Mouse (Mus musculus) lung, embryonic 14.5 days (tissue): ENCODE data around the gene Ces1g. TPM values are rescaled to one million over a fixed set of nuclear protein-coding genes. Genes with fewer than 3 reads are reported as not detected.

ENCODE experiments used
- ATAC-seq: fragments of 200-750 bp; cut with Nextera tagmentation; 2 replicates; pipeline ENCODE4 v1.8.0; 2017; ENCODE audit warnings: mild to moderate bottlenecking, moderate TSS enrichment, moderate library complexity; ENCODE audit not compliant: insufficient read depth
- DNase-seq: peaks from one replicate; pipeline ENCODE4 v3.0.0-alpha.2; 2015
- H3K27ac ChIP-seq: fragments of 300-500 bp; sonication (generic); 2 replicates; pipeline ENCODE4 v1.5.1; 2014; ENCODE audit warnings: low read depth, mild to moderate bottlenecking, moderate library complexity
- H3K27me3 ChIP-seq: fragments of 300-500 bp; sonication (generic); 2 replicates; pipeline ENCODE4 v1.6.1; 2014; ENCODE audit warnings: low read length, control low read depth; ENCODE audit not compliant: insufficient read depth
- H3K36me3 ChIP-seq: fragments of 300-500 bp; sonication (generic); 2 replicates; pipeline ENCODE4 v1.6.1; 2014; ENCODE audit warnings: control low read depth; ENCODE audit not compliant: insufficient read depth
- H3K4me1 ChIP-seq: fragments of 300-500 bp; sonication (generic); 2 replicates; pipeline ENCODE4 v1.6.1; 2014; ENCODE audit warnings: antibody characterized with exemption, control low read depth; ENCODE audit not compliant: insufficient read depth
- H3K4me2 ChIP-seq: fragments of 300-500 bp; sonication (generic); 2 replicates; pipeline ENCODE4 v1.6.1; 2014; ENCODE audit warnings: mild to moderate bottlenecking
- H3K4me3 ChIP-seq: fragments of 300-500 bp; sonication (generic); 2 replicates; pipeline ENCODE4 v1.5.1; 2014; ENCODE audit warnings: low read depth, low read length
- H3K9ac ChIP-seq: fragments of 300-500 bp; sonication (generic); 2 replicates; pipeline ENCODE4 v1.6.1; 2014
- H3K9me3 ChIP-seq: fragments of 300-500 bp; sonication (generic); 2 replicates; pipeline ENCODE4 v1.6.1; 2016; ENCODE audit warnings: low read depth, low read length, control low read depth
- CTCF ChIP-seq: IDR thresholded peaks from 2 replicates; pipeline ENCODE4 v1.5.1; 2016; ENCODE audit warnings: antibody characterized with exemption, low read depth
- WGBS: fragments of 180-500 bp; shearing (Covaris S2); extraction: QIAGEN DNeasy Blood & Tissue Kit; methylation state at CpG from one replicate; pipeline ENCODE4 v1.1.7; 2014; 5-methylcytosine and 5-hydroxymethylcytosine counted together
- polyA plus RNA-seq: library from polyadenylated mRNA; unstranded; fragments of >200 nt; fragmentation: Nextera tagmentation; extraction: Ambion mirVana; gene quantifications from 2 replicates; pipeline ENCODE4 v1.2.1, GENCODE M21; 2014

Ces1g gene
- 0.46 and 0.55 TPM in 2 replicates for polyA plus RNA-seq

DNA sequence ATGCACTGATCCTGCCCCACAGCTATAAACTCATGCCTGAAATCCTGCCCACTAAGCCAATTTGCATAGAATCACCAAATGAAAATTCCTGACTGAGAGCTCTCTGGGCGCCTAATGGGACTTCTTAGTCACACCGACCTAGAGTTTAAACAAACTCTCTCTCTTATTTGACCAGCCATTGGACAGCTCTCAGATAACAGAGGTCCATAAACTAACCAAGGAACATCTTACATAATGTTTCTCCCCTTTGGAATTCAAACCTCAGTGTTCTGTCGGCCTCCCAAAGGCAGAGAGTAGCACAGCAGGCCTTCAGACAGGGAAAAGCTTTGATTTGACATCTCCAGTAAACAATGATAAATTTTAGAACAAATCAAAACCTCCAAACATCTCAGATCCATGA, at the start of gene Ces1g:
TSS of gene Ces1g (minus strand) at position 102 of the 400 bp plus-strand sequence.
- no peak for ATAC-seq
- H3K27ac ChIP-seq = no peak within 1 kb of the TSS
- H3K36me3 ChIP-seq = no peaks in the 10 kb centered on the region
- no peaks in the 10 kb centered on the region for H3K4me1 ChIP-seq
- 20% methylated on average over 3 of the region's 3 CpGs for WGBS
- H3K9ac ChIP-seq = no peak within 1 kb of the TSS
- H3K4me3 ChIP-seq = no peak within 1 kb of the TSS
- H3K9me3 ChIP-seq = no peaks in the 10 kb centered on the region
- H3K27me3 ChIP-seq = no peaks in the 10 kb centered on the region
- no peak for TF ChIP-seq CTCF
- no peak within 1 kb of the TSS for H3K4me2 ChIP-seq
- DNase-seq = peak; percentile 14

DNA sequence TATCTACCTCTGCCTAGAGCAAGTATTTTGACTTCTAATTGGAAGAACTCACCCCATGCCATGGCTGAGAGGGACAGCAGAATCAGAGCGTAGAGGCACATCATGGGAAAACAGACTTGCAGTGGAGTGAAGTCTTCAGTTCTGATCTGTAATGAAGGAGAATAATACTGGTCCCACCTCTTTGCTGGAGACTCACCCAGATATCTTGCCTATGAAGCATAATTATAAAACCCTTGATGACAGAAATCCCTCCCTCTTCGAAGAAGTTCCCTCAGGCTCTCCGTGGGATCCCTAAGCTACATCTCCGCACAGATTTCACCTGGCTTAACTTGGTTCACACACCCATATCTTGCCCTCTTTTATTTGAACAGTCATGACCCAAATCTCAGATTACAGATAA, 42.5 kb upstream of the Ces1g start, which contains the start of gene Ces1h:
TSS of gene Ces1h (minus strand) at position 101 of the 400 bp plus-strand sequence.
- Histone ChIP-seq H3K4me3 (no peak within 1 kb of the TSS), H3K9ac (no peak within 1 kb of the TSS), H3K9me3 (no peaks in the 10 kb centered on the region), H3K4me2 (no peak within 1 kb of the TSS), H3K4me1 (no peaks in the 10 kb centered on the region), H3K36me3 (no peaks in the 10 kb centered on the region), H3K27me3 (no peaks in the 10 kb centered on the region), H3K27ac (no peak within 1 kb of the TSS)
- TF ChIP-seq CTCF = no peak
- DNase-seq (no peak), ATAC-seq (no peak)
- WGBS = 79% methylated on average over 4 of the region's 4 CpGs

DNA sequence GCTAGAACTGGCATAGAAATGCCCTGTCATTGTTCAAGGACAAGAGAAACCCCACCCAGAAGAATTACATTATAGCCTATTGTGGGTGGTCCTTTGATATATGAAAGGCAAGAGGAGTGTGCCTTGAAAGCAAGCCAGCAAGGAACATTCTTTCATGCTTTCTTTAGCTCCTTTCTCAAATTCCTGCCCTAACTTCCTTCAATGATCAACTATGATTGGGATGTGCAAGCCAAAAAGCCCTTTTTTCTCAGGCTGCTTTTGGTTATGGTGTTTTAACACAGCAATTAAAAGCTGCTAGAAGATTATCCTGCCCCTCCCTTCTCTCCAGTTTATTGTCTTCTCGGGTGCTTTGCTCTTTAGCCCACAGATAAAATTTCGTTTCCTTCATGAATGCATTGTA, 32.4 kb upstream of the Ces1g start:
- Histone ChIP-seq H3K4me1 (no peaks in the 10 kb centered on the region), H3K9ac (no peak overlapping the region), H3K4me3 (no peak overlapping the region), H3K27ac (no peak overlapping the region), H3K27me3 (no peaks in the 10 kb centered on the region), H3K36me3 (no peaks in the 10 kb centered on the region), H3K9me3 (no peaks in the 10 kb centered on the region), H3K4me2 (no peak overlapping the region)
- DNase-seq (peak; percentile 11), ATAC-seq (no peak)
- 50% methylated on average over 2 of the region's 2 CpGs for whole genome bisulfite sequencing
- no peak for TF ChIP-seq CTCF

DNA sequence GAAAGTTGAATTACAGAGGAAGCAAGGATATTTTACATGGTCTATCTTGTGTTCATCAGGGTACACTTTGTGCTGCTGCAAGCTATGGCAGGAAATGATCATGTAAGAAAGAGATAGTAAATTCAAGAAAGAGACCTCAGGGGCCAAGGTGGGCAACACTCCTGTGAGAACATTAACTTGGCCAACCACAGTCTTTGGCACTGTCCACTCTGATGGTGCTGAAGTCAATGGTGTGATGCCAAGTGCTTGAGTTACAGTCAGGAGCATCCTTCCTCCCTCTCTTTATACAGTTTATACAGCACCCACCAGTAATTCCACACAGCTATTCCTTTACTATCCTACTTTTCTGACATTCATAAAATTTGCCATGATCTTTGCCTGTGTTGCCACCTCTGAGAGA, 23.0 kb upstream of the Ces1g start:
- peak; percentile 69 for DNase-seq
- no peak overlapping the region for H3K9ac ChIP-seq

DNA sequence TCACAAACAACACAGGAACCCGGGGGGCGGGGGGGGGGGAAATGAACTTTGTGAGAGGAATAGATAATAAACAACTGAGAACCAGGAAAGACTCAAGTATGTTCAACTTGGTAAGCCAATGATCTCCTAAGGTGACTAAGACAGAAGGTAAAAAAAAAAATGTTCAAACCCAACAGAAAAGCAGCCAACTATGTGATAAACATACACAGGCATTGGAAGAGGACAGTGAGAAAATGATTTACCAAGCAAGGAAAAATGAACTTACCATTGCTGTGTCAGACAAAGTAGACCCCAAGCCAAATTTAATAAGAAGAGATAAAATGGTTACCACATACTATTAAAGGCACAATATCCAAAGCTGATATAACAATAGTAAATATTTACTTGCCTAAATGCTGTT, 2.4 kb upstream of the Ces1g start:
- Histone ChIP-seq H3K4me1 (no peaks in the 10 kb centered on the region), H3K27me3 (no peaks in the 10 kb centered on the region), H3K27ac (no peak overlapping the region), H3K36me3 (no peaks in the 10 kb centered on the region), H3K4me3 (no peak overlapping the region), H3K9me3 (no peaks in the 10 kb centered on the region), H3K9ac (no peak overlapping the region), H3K4me2 (no peak overlapping the region)
- DNase-seq = no peak
- ATAC-seq = no peak
- 73% methylated on average over 2 of the region's 2 CpGs for WGBS
- TF ChIP-seq CTCF = no peak

More for the DNA sequence above, 23.0 kb upstream of the Ces1g start:
- no peaks in the 10 kb centered on the region for H3K27me3 ChIP-seq
- H3K4me1 ChIP-seq = no peaks in the 10 kb centered on the region
- no peak overlapping the region for H3K4me2 ChIP-seq
- no peak overlapping the region for H3K27ac ChIP-seq
- no peak for TF ChIP-seq CTCF
- no peak for ATAC-seq
- H3K36me3 ChIP-seq = no peaks in the 10 kb centered on the region
- H3K4me3 ChIP-seq = no peak overlapping the region
- H3K9me3 ChIP-seq = no peaks in the 10 kb centered on the region

DNA sequence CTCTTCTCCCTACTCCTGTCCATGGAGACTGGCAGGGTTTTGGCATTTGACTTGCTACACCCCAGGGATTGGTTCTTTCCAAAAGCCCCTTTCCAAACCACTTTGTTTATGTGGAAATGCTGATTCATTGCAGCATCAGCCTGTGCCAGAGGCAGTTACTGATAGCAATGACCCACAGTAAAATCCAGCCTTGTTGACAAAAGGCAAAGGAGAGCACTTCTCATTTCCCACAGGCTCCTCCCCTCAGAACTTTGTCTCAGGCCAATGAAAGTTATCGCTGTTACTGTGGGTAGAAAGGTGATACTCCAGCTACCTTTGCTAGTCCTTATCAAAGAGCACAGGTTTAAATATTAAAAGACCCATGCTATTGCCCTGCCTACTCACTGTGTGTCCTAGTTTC, 4.4 kb downstream of the Ces1g start:
- H3K27me3 ChIP-seq = no peaks in the 10 kb centered on the region
- ATAC-seq = no peak; the same call in 1 of the 2 replicates

DNA sequence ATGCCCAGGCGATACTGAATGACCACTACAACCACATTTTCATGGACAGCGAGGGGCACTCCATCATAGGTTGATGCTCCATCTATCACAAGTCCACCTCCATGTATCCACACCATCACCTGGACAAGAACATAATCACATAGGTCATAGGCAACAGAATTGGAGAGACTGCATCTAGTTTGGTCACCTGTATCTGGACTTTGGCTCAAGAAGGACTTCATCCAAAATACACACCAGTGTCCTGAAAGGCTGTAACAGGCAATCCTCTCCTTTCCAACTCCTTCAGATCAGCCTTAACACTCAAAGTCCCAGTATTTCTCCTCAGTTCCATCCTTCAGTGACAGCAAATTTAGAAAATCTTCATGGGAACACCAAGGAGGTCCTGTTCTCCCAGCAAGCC, 6.0 kb downstream of the Ces1g start:
- H3K36me3 ChIP-seq = no peaks in the 10 kb centered on the region
- no peak for TF ChIP-seq CTCF

More for the DNA sequence above, 4.4 kb downstream of the Ces1g start:
- H3K4me3 ChIP-seq = no peak overlapping the region
- 51% methylated on average over 1 of the region's 1 CpGs for WGBS
- H3K4me2 ChIP-seq = no peak overlapping the region
- TF ChIP-seq CTCF = no peak
- no peaks in the 10 kb centered on the region for H3K4me1 ChIP-seq
- no peak overlapping the region; the same call in 1 of the 2 replicates for H3K27ac ChIP-seq
- H3K9ac ChIP-seq = no peak overlapping the region
- DNase-seq = peak; percentile 12
- no peaks in the 10 kb centered on the region for H3K36me3 ChIP-seq
- no peaks in the 10 kb centered on the region for H3K9me3 ChIP-seq

DNA sequence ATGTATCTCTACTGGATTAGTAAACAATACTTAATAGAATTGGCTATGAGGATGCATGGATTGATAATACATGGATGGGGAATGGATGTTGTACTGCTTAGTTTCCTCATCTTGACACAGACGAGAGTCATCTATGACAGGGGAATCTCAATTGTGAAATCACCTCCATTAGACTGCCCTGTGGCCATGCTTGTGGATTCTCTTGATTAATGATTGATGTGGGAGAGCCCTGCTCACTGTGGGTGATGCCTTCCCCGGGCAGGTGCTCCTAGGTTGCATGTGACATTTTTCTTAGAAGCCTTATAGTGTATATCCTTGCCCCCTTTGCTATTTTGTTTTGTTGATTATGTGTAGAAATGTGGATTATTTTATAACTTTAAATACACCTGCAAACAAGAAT, 12.0 kb downstream of the Ces1g start:
- H3K9me3 ChIP-seq = no peaks in the 10 kb centered on the region
- no peaks in the 10 kb centered on the region for H3K27me3 ChIP-seq
- DNase-seq = no peak
- ATAC-seq = no peak
- no peaks in the 10 kb centered on the region for H3K36me3 ChIP-seq
- H3K4me2 ChIP-seq = no peak overlapping the region
- no peaks in the 10 kb centered on the region for H3K4me1 ChIP-seq
- 67% methylated on average over 2 of the region's 2 CpGs for WGBS
- H3K4me3 ChIP-seq = no peak overlapping the region
- no peak overlapping the region for H3K9ac ChIP-seq
- no peak overlapping the region for H3K27ac ChIP-seq
- TF ChIP-seq CTCF = no peak

More for the DNA sequence above, 6.0 kb downstream of the Ces1g start:
- WGBS = 93% methylated on average over 2 of the region's 2 CpGs
- no peak overlapping the region for H3K9ac ChIP-seq
- H3K9me3 ChIP-seq = no peaks in the 10 kb centered on the region
- H3K27me3 ChIP-seq = no peaks in the 10 kb centered on the region
- no peak overlapping the region for H3K27ac ChIP-seq
- no peak overlapping the region for H3K4me3 ChIP-seq
- ATAC-seq = no peak
- H3K4me2 ChIP-seq = no peak overlapping the region
- H3K4me1 ChIP-seq = no peaks in the 10 kb centered on the region
- DNase-seq = no peak
